Mouse (Mus musculus): Measurements from ENCODE around the gene 6430531B16Rik. TPM values are rescaled to one million over a fixed set of nuclear protein-coding genes. Genes with fewer than 3 reads are reported as not detected.

The 6430531B16Rik gene
- polyA plus RNA-seq (2014; fragmentation: Nextera tagmentation; extraction: Ambion mirVana), result 0.29 and 0.68 TPM in 2 replicates

DNA sequence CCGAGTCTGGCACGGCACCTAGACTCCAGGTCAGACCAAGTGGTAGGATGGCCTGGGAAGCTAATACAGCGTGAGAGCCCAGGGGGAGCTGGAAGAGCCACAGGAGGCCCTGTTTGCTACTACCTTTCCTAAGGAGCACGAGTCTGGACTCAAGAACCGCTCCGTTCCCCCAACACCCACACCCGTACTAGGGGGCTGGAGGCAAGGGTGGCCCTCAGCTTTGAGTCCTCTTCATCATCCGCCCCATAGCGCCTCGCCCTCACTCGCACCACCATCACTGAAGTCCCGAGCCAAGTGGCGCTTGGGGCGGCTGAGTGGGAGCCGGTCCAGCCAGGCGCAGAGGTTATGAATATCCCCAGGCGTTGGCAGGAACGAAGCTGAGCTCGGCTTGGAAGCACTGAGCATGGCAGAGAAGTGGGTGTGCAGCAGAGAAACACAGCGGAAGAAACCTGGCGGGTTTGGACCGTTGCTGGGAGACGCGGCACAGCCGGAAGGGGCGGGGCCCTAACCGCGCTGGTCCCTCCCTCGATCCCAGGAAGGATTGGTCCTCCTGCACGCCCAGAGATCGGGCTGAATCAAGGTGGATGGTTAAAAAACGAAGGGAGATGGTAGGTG, at the start of gene 6430531B16Rik:
Gene 6430531B16Rik (minus strand): TSS at position 478 of the 615 bp plus-strand sequence.
- Histone ChIP-seq H3K9ac (ENCODE audit: low read depth, low read length) (peak within 1 kb of the TSS; percentile 42), H3K27me3 (ENCODE audit: control insufficient read depth, insufficient read depth, low read length) (no peaks in the 10 kb centered on the region), H3K4me2 (replicated peaks; ENCODE audit: low read depth, low read length) (peak within 1 kb of the TSS; percentile 72), H3K36me3 (ENCODE audit: control insufficient read depth, insufficient read depth, low read length) (no peaks in the 10 kb centered on the region), H3K4me1 (replicated peaks; ENCODE audit: control insufficient read depth, insufficient read depth, low read length) (peaks cover 3% of the 10 kb centered on the region; the same call in 1 of the 2 replicates), H3K27ac (ENCODE audit: low read depth, low read length) (no peak within 1 kb of the TSS), H3K9me3 (ENCODE audit: control insufficient read depth, low read length) (no peaks in the 10 kb centered on the region), H3K4me3 (ENCODE audit: low read depth, low read length) (peak within 1 kb of the TSS; percentile 51)
- DNase-seq (ENCODE audit: low spot score), result peak; percentile 89
- ATAC-seq (ENCODE audit: low FRiP score), result peak; percentile 91
- 4% methylated on average over 32 of the region's 32 CpGs for WGBS

DNA sequence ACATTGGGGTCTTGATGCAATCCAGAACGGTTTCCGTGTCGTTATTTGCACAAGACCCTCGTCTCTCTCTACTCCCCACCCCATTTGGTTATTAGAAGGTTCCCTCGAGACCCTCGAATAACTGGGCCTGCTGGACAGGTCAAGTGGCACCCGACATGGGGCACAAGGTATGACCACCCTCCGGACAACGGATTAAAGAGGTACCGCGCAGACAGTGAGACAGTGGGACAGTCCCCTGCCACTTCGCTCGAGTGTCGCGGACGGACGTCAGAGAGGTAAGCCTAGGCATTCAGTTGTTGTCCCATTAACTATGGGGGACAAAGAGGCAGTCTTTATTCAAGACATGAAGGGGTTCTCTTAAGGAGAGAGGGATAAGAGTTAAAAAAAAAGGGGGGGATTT, 32.8 kb upstream of the 6430531B16Rik start:
- Histone ChIP-seq H3K4me1 (replicated peaks; ENCODE audit: control insufficient read depth, insufficient read depth, low read length) (no peaks in the 10 kb centered on the region), H3K36me3 (ENCODE audit: control insufficient read depth, insufficient read depth, low read length) (0 out of 2 replicates have a peak, but pooled peaks cover 2% of the 10 kb centered on the region)
- 97% methylated on average over 17 of the region's 17 CpGs for WGBS

DNA sequence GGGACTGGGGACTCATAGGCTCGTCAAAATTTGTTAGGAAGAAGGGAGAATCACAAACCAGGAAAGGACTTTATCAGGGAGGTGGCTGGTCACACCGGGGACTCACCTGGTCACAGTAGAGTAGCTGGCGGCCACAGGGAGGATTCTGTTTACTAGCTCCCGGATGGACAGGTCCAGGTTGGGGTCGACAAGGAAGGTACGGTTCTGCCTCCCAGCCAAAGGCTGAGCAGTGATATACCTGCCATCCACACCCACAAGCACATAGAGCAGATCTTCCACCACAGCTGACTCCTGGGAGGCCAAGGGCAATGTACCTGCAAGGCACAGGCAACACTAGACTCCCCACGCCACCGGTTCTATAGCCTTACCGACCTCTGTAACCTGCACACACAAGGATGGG, 29.2 kb upstream of the 6430531B16Rik start:
- H3K4me2 ChIP-seq (replicated peaks; ENCODE audit: low read depth, low read length), result no peak overlapping the region
- 95% methylated on average over 9 of the region's 9 CpGs for WGBS
- ATAC-seq (ENCODE audit: low FRiP score) (no peak), DNase-seq (ENCODE audit: low spot score) (no peak)
- H3K36me3 ChIP-seq (ENCODE audit: control insufficient read depth, insufficient read depth, low read length), result peaks cover 9% of the 10 kb centered on the region
- H3K9me3 ChIP-seq (ENCODE audit: control insufficient read depth, low read length), result no peaks in the 10 kb centered on the region
- no peak overlapping the region for H3K4me3 ChIP-seq (ENCODE audit: low read depth, low read length)
- no peaks in the 10 kb centered on the region for H3K27me3 ChIP-seq (ENCODE audit: control insufficient read depth, insufficient read depth, low read length)
- no peak overlapping the region for H3K27ac ChIP-seq (ENCODE audit: low read depth, low read length)
- no peak overlapping the region for H3K9ac ChIP-seq (ENCODE audit: low read depth, low read length)
- H3K4me1 ChIP-seq (replicated peaks; ENCODE audit: control insufficient read depth, insufficient read depth, low read length), result no peaks in the 10 kb centered on the region

More for the DNA sequence above, 32.8 kb upstream of the 6430531B16Rik start:
- Histone ChIP-seq H3K9me3 (ENCODE audit: control insufficient read depth, low read length) (no peaks in the 10 kb centered on the region), H3K27ac (ENCODE audit: low read depth, low read length) (no peak overlapping the region), H3K4me3 (ENCODE audit: low read depth, low read length) (no peak overlapping the region), H3K27me3 (ENCODE audit: control insufficient read depth, insufficient read depth, low read length) (no peaks in the 10 kb centered on the region), H3K9ac (ENCODE audit: low read depth, low read length) (no peak overlapping the region), H3K4me2 (replicated peaks; ENCODE audit: low read depth, low read length) (no peak overlapping the region)
- DNase-seq (ENCODE audit: low spot score) (no peak), ATAC-seq (ENCODE audit: low FRiP score) (no peak)

DNA sequence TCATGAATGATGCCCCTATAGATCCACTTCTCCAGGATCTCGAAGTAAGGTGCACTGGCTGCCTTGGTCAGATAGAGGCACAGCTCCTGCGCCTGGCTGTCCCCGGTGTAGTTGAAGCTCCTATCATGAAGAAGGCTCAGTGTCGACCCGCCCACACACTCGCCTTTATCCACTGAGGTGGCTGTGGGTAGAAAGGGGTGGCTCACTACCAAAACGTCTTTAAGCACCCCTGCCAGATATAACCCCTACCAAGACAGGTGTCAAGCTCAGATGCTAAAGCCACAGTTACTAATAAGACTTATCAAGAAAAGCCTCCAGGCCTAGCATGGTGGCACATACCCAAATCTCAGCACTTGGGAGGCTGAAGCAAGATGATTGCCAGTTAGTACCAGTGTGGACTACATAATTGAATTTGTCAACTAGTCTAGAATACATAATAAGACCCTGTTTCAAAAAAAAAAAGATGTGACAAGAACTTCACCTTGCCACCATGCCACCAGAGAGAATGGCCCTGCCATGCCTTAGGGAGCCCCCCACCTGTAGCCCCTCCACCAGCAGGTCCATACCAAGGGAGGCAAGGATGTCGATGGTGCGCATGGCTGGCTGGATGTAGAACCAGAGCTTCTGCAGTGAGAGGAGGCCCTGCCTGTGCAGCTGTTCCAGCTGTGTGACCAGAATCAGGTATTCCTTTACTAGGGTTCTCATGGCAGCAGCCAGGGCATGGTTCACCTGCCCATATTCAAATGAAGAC, 28.5 kb upstream of the 6430531B16Rik start:
- ATAC-seq (ENCODE audit: low FRiP score), result no peak
- Histone ChIP-seq H3K4me3 (ENCODE audit: low read depth, low read length) (no peak overlapping the region), H3K36me3 (ENCODE audit: control insufficient read depth, insufficient read depth, low read length) (peaks cover 9% of the 10 kb centered on the region), H3K27ac (ENCODE audit: low read depth, low read length) (no peak overlapping the region), H3K27me3 (ENCODE audit: control insufficient read depth, insufficient read depth, low read length) (no peaks in the 10 kb centered on the region), H3K9me3 (ENCODE audit: control insufficient read depth, low read length) (no peaks in the 10 kb centered on the region), H3K9ac (ENCODE audit: low read depth, low read length) (no peak overlapping the region), H3K4me2 (replicated peaks; ENCODE audit: low read depth, low read length) (no peak overlapping the region), H3K4me1 (replicated peaks; ENCODE audit: control insufficient read depth, insufficient read depth, low read length) (no peaks in the 10 kb centered on the region)
- WGBS, result 93% methylated on average over 9 of the region's 9 CpGs
- no peak for DNase-seq (ENCODE audit: low spot score)

DNA sequence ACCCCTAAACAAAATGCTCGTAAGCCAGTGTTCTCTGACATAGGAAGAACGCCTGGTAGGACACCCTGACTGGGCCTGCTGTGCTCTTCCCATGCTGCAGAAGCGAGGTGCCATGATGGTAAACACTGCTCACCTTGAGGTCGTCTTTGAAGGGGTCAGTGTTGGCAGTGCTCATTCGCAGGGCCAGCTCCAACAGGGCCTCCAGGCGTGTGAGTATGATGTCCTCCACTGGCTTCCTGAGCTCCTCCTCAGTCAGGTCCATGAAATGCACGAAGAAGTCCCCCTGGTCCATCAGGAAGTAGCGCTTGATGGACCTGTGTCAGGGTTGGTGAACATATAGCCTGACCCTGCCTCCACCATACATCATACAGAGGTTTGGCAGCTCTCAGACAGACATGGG, 26.1 kb upstream of the 6430531B16Rik start:
- no peaks in the 10 kb centered on the region for H3K4me1 ChIP-seq (replicated peaks; ENCODE audit: control insufficient read depth, insufficient read depth, low read length)
- H3K4me2 ChIP-seq (replicated peaks; ENCODE audit: low read depth, low read length), result no peak overlapping the region
- no peak overlapping the region for H3K27ac ChIP-seq (ENCODE audit: low read depth, low read length)
- ATAC-seq (ENCODE audit: low FRiP score) (no peak), DNase-seq (ENCODE audit: low spot score) (no peak)
- H3K27me3 ChIP-seq (ENCODE audit: control insufficient read depth, insufficient read depth, low read length), result no peaks in the 10 kb centered on the region
- no peaks in the 10 kb centered on the region for H3K9me3 ChIP-seq (ENCODE audit: control insufficient read depth, low read length)
- 92% methylated on average over 8 of the region's 8 CpGs for WGBS
- no peak overlapping the region for H3K4me3 ChIP-seq (ENCODE audit: low read depth, low read length)
- H3K36me3 ChIP-seq (ENCODE audit: control insufficient read depth, insufficient read depth, low read length), result peaks cover 16% of the 10 kb centered on the region
- H3K9ac ChIP-seq (ENCODE audit: low read depth, low read length), result no peak overlapping the region

DNA sequence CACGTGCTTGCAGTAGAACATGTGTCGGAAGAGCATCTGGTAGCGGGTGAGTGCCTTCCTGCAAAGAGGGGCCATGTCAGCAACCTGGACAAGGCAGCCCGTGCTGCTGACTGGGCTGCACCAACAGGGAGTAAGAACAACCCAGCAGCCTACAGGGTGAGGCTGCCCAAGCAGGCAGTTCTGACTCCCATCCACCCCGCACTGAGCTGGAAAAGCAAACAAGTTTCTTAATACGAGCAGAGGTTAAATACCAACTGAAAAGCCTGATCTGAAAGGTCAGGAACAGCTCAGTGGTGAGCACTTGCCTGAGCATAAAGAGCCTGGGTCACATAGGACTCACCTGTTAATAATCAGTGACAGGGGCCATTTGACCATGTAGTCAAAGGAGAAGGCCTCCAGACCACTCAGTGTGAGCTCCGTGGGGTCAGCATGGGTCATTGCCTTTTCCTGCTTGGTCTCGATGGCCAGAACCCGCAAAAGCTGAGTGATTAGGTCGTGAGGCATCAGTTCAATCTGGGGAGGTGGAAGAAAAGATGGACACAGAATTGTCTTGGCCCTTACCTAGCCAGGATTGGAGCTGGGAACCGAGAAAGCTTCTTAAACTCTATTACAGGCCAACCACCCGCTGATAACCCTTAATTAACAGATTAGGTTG, 22.7 kb upstream of the 6430531B16Rik start:
- H3K36me3 ChIP-seq (ENCODE audit: control insufficient read depth, insufficient read depth, low read length), result peaks cover 17% of the 10 kb centered on the region
- H3K27me3 ChIP-seq (ENCODE audit: control insufficient read depth, insufficient read depth, low read length), result no peaks in the 10 kb centered on the region
- no peak overlapping the region for H3K27ac ChIP-seq (ENCODE audit: low read depth, low read length)
- H3K4me1 ChIP-seq (replicated peaks; ENCODE audit: control insufficient read depth, insufficient read depth, low read length), result no peaks in the 10 kb centered on the region
- no peak overlapping the region for H3K9ac ChIP-seq (ENCODE audit: low read depth, low read length)
- no peak overlapping the region for H3K4me3 ChIP-seq (ENCODE audit: low read depth, low read length)
- no peak overlapping the region for H3K4me2 ChIP-seq (replicated peaks; ENCODE audit: low read depth, low read length)
- 57% methylated on average over 12 of the region's 12 CpGs for WGBS
- DNase-seq (ENCODE audit: low spot score) (no peak), ATAC-seq (ENCODE audit: low FRiP score) (no peak)
- no peaks in the 10 kb centered on the region for H3K9me3 ChIP-seq (ENCODE audit: control insufficient read depth, low read length)

DNA sequence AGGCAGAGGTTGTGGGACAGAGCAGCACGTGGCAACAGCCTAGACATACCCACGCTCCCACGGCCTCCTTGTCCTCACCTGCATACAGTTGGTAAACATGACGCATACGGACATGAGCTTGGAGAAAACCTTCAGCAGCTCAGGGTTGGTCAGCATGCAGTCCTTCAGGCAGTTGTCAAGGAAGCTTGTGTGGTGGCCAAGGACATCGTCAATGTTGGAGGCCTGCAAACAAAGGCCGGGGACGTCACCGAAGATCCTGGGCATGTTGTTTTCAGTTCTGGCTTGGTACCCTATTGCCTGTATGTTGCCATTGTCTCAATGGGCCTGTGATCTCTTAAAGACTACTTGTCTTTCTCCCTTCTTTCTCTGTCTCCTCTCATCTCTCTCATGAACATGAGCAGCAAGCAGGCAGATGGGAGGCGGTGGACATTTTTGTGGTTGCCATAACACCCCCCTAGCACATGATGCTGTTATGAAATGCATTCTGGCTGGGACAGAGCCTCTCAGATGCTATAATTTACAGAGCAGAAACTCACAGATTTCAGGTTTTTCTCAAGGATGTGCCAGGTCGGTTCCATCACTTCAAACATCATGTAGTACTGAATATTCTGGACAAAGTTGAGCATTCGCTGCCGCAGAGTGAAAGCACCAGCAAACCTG, 20.3 kb upstream of the 6430531B16Rik start:
- H3K27me3 ChIP-seq (ENCODE audit: control insufficient read depth, insufficient read depth, low read length), result no peaks in the 10 kb centered on the region
- H3K9ac ChIP-seq (ENCODE audit: low read depth, low read length), result no peak overlapping the region
- H3K4me1 ChIP-seq (replicated peaks; ENCODE audit: control insufficient read depth, insufficient read depth, low read length), result no peaks in the 10 kb centered on the region
- WGBS, result 96% methylated on average over 13 of the region's 13 CpGs
- H3K4me2 ChIP-seq (replicated peaks; ENCODE audit: low read depth, low read length), result no peak overlapping the region
- no peak overlapping the region for H3K4me3 ChIP-seq (ENCODE audit: low read depth, low read length)
- H3K27ac ChIP-seq (ENCODE audit: low read depth, low read length), result no peak overlapping the region
- no peak for ATAC-seq (ENCODE audit: low FRiP score)
- DNase-seq (ENCODE audit: low spot score), result no peak
- H3K36me3 ChIP-seq (ENCODE audit: control insufficient read depth, insufficient read depth, low read length), result peaks cover 12% of the 10 kb centered on the region; the same call in 1 of the 2 replicates
- H3K9me3 ChIP-seq (ENCODE audit: control insufficient read depth, low read length), result no peaks in the 10 kb centered on the region

DNA sequence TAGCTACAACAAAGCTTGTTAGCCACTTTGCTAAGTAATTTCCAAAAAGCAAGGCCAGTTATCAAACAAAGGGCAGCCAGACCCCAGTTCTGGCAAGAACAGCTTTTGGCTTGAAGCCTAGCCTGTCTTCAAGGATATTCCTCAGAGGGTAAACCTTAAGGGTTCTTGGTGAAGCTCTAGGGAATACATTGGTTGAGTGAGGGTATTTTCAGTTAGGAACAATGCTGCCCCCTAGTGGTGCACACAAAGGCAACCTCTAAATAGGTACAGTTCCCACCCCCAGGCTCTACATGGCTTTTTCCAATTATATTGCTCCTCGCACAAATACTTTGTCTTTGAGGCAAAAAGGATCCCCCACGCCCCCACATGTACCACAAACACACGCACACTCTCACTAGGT, 16.1 kb upstream of the 6430531B16Rik start:
- ATAC-seq (ENCODE audit: low FRiP score) (0 out of 2 replicates have a peak, but pooled peaks have one; percentile 38), DNase-seq (ENCODE audit: low spot score) (peak; percentile 77)
- H3K27ac ChIP-seq (ENCODE audit: low read depth, low read length), result no peak overlapping the region
- no peaks in the 10 kb centered on the region for H3K9me3 ChIP-seq (ENCODE audit: control insufficient read depth, low read length)
- H3K4me2 ChIP-seq (replicated peaks; ENCODE audit: low read depth, low read length), result no peak overlapping the region
- H3K27me3 ChIP-seq (ENCODE audit: control insufficient read depth, insufficient read depth, low read length), result no peaks in the 10 kb centered on the region
- WGBS, result 28% methylated on average over 3 of the region's 3 CpGs
- no peak overlapping the region for H3K4me3 ChIP-seq (ENCODE audit: low read depth, low read length)
- no peak overlapping the region for H3K9ac ChIP-seq (ENCODE audit: low read depth, low read length)
- H3K36me3 ChIP-seq (ENCODE audit: control insufficient read depth, insufficient read depth, low read length), result 0 out of 2 replicates have a peak, but pooled peaks cover 3% of the 10 kb centered on the region
- no peaks in the 10 kb centered on the region for H3K4me1 ChIP-seq (replicated peaks; ENCODE audit: control insufficient read depth, insufficient read depth, low read length)
